Mouse (Mus musculus): ENCODE data around the gene Rgr. TPM values are rescaled to one million over a fixed set of nuclear protein-coding genes. Genes with fewer than 3 reads are reported as not detected.

The Rgr gene
- polyA plus RNA-seq (2014; fragmentation: Nextera tagmentation; extraction: Ambion mirVana): not detected in 2 replicates

GRCm38 (mm10) chr14:37048914-37049410, at the start of gene Rgr:
Rgr (minus strand) TSS chr14:37048964.
- H3K9ac ChIP-seq (ENCODE audit: low read length): no peak within 1 kb of the TSS
- no peaks in the 10 kb centered on the region for H3K36me3 ChIP-seq (ENCODE audit: control insufficient read depth, insufficient read depth, low read length)
- H3K27me3 ChIP-seq (ENCODE audit: control insufficient read depth, insufficient read depth, low read length): no peaks in the 10 kb centered on the region
- ATAC-seq (ENCODE audit: insufficient number of reproducible peaks, insufficient read depth, low FRiP score, low read depth): no peak
- H3K4me2 ChIP-seq (ENCODE audit: low read length): no peak within 1 kb of the TSS
- H3K9me3 ChIP-seq (ENCODE audit: control insufficient read depth, low read length): no peaks in the 10 kb centered on the region
- H3K4me1 ChIP-seq (ENCODE audit: control insufficient read depth in 2 of 2, insufficient read depth in 2 of 2, low read length in 2 of 2): no peaks in the 10 kb centered on the region
- WGBS: 76% methylated on average over 1 of the region's 1 CpGs
- H3K27ac ChIP-seq (replicated peaks in 1 of 2; ENCODE audit: control insufficient read depth in 1 of 2, insufficient read depth in 1 of 2, low read depth in 2 of 2, low read length in 2 of 2): no peak within 1 kb of the TSS
- H3K4me3 ChIP-seq (ENCODE audit: control insufficient read depth in 1 of 2, insufficient read depth in 1 of 2, low read depth in 1 of 2, low read length in 2 of 2): no peak within 1 kb of the TSS

GRCm38 (mm10) chr14:37097956-37098530, 49.3 kb upstream of the Rgr start, which contains the start of gene Cdhr1:
Cdhr1 (minus strand) TSS chr14:37098347.
- Histone ChIP-seq H3K27ac (replicated peaks in 1 of 2; ENCODE audit: control insufficient read depth in 1 of 2, insufficient read depth in 1 of 2, low read depth in 2 of 2, low read length in 2 of 2) (no peak within 1 kb of the TSS), H3K4me2 (ENCODE audit: low read length) (peak within 1 kb of the TSS; percentile 67), H3K4me3 (ENCODE audit: control insufficient read depth in 1 of 2, insufficient read depth in 1 of 2, low read depth in 1 of 2, low read length in 2 of 2) (peak within 1 kb of the TSS; percentile 16 to 34; a peak in 3 of 4 replicates), H3K4me1 (ENCODE audit: control insufficient read depth in 2 of 2, insufficient read depth in 2 of 2, low read length in 2 of 2) (peaks cover 5 to 9% of the 10 kb centered on the region in 2 experiments; a peak in 2 of 4 replicates), H3K9me3 (ENCODE audit: control insufficient read depth, low read length) (no peaks in the 10 kb centered on the region), H3K27me3 (ENCODE audit: control insufficient read depth, insufficient read depth, low read length) (peaks cover 50% of the 10 kb centered on the region), H3K9ac (ENCODE audit: low read length) (peak within 1 kb of the TSS; percentile 55), H3K36me3 (ENCODE audit: control insufficient read depth, insufficient read depth, low read length) (no peaks in the 10 kb centered on the region)
- under 1% methylated on average over 30 of the region's 30 CpGs for WGBS
- 0 out of 2 replicates have a peak, but pooled peaks have one; percentile 18 for ATAC-seq (ENCODE audit: insufficient number of reproducible peaks, insufficient read depth, low FRiP score, low read depth)

DNA sequence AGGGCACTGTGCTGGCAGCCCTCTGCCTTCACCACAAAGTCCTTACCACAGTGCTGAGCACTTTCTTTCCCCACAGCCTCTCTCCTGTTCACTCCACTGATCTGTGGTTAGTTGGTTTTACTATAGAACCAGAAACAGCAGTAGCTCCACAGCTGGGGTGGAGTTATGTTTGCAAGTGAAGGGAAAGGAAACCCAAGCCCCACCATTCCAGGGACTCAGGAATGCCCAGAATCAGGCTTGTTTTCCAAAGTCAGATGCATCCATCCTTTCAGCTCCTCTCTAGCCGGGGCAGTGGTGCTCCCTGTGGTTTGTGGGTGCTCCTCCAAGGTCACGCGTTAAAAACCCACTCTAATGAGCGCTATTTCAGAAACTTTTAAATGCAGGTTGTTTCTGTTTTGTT, 46.8 kb upstream of the Rgr start:
- Histone ChIP-seq H3K27me3 (ENCODE audit: control insufficient read depth, insufficient read depth, low read length) (peaks cover 50% of the 10 kb centered on the region), H3K9me3 (ENCODE audit: control insufficient read depth, low read length) (no peaks in the 10 kb centered on the region), H3K27ac (replicated peaks in 1 of 2; ENCODE audit: control insufficient read depth in 1 of 2, insufficient read depth in 1 of 2, low read depth in 2 of 2, low read length in 2 of 2) (no peak overlapping the region), H3K4me3 (ENCODE audit: control insufficient read depth in 1 of 2, insufficient read depth in 1 of 2, low read depth in 1 of 2, low read length in 2 of 2) (no peak overlapping the region), H3K4me2 (ENCODE audit: low read length) (no peak overlapping the region), H3K9ac (ENCODE audit: low read length) (no peak overlapping the region), H3K4me1 (ENCODE audit: control insufficient read depth in 2 of 2, insufficient read depth in 2 of 2, low read length in 2 of 2) (peaks cover 5 to 9% of the 10 kb centered on the region in 2 experiments; a peak in 2 of 4 replicates), H3K36me3 (ENCODE audit: control insufficient read depth, insufficient read depth, low read length) (no peaks in the 10 kb centered on the region)
- ATAC-seq (ENCODE audit: insufficient number of reproducible peaks, insufficient read depth, low FRiP score, low read depth): no peak
- WGBS: 72% methylated on average over 4 of the region's 4 CpGs

GRCm38 (mm10) chr14:37094436-37094835, 45.7 kb upstream of the Rgr start:
- peaks cover 43% of the 10 kb centered on the region for H3K27me3 ChIP-seq (ENCODE audit: control insufficient read depth, insufficient read depth, low read length)
- no peak overlapping the region for H3K9ac ChIP-seq (ENCODE audit: low read length)
- WGBS: 63% methylated on average over 6 of the region's 6 CpGs
- no peak for ATAC-seq (ENCODE audit: insufficient number of reproducible peaks, insufficient read depth, low FRiP score, low read depth)
- H3K9me3 ChIP-seq (ENCODE audit: control insufficient read depth, low read length): no peaks in the 10 kb centered on the region
- H3K4me3 ChIP-seq (ENCODE audit: control insufficient read depth in 1 of 2, insufficient read depth in 1 of 2, low read depth in 1 of 2, low read length in 2 of 2): no peak overlapping the region
- no peak overlapping the region for H3K4me2 ChIP-seq (ENCODE audit: low read length)
- H3K27ac ChIP-seq (replicated peaks in 1 of 2; ENCODE audit: control insufficient read depth in 1 of 2, insufficient read depth in 1 of 2, low read depth in 2 of 2, low read length in 2 of 2): no peak overlapping the region
- peaks cover 5 to 9% of the 10 kb centered on the region in 2 experiments; a peak in 2 of 4 replicates for H3K4me1 ChIP-seq (ENCODE audit: control insufficient read depth in 2 of 2, insufficient read depth in 2 of 2, low read length in 2 of 2)
- H3K36me3 ChIP-seq (ENCODE audit: control insufficient read depth, insufficient read depth, low read length): no peaks in the 10 kb centered on the region

DNA sequence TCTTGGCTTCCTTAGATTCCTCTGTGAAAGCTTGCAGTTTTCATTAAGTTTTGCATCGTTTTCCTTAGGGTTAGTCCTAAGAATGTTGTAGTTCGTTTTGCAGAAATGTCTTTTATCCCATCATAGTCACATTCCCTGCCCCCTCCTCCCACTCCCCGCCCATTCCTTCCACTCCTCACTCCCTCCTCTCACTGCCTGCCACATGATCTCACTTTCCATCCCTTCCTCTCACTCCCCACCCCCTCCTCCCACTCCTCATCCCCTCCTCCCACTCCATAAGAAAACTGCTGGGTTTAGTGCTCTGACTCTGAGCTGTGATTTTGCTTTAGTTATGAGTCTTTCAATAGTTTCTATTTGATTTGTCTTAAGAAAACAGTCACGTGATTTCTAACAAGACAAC, 35.0 kb upstream of the Rgr start:
- Histone ChIP-seq H3K4me3 (ENCODE audit: control insufficient read depth in 1 of 2, insufficient read depth in 1 of 2, low read depth in 1 of 2, low read length in 2 of 2) (no peak overlapping the region), H3K27ac (replicated peaks in 1 of 2; ENCODE audit: control insufficient read depth in 1 of 2, insufficient read depth in 1 of 2, low read depth in 2 of 2, low read length in 2 of 2) (no peak overlapping the region), H3K36me3 (ENCODE audit: control insufficient read depth, insufficient read depth, low read length) (no peaks in the 10 kb centered on the region), H3K27me3 (ENCODE audit: control insufficient read depth, insufficient read depth, low read length) (no peaks in the 10 kb centered on the region), H3K9ac (ENCODE audit: low read length) (no peak overlapping the region), H3K4me1 (ENCODE audit: control insufficient read depth in 2 of 2, insufficient read depth in 2 of 2, low read length in 2 of 2) (no peaks in the 10 kb centered on the region), H3K4me2 (ENCODE audit: low read length) (no peak overlapping the region), H3K9me3 (ENCODE audit: control insufficient read depth, low read length) (no peaks in the 10 kb centered on the region)
- no peak for ATAC-seq (ENCODE audit: insufficient number of reproducible peaks, insufficient read depth, low FRiP score, low read depth)
- WGBS: 22% methylated on average over 4 of the region's 4 CpGs

- Histone ChIP-seq H3K9ac (ENCODE audit: low read length) (no peak overlapping the region), H3K4me2 (ENCODE audit: low read length) (no peak overlapping the region), H3K9me3 (ENCODE audit: control insufficient read depth, low read length) (no peaks in the 10 kb centered on the region), H3K27ac (replicated peaks in 1 of 2; ENCODE audit: control insufficient read depth in 1 of 2, insufficient read depth in 1 of 2, low read depth in 2 of 2, low read length in 2 of 2) (no peak overlapping the region), H3K36me3 (ENCODE audit: control insufficient read depth, insufficient read depth, low read length) (no peaks in the 10 kb centered on the region), H3K4me3 (ENCODE audit: control insufficient read depth in 1 of 2, insufficient read depth in 1 of 2, low read depth in 1 of 2, low read length in 2 of 2) (no peak overlapping the region), H3K27me3 (ENCODE audit: control insufficient read depth, insufficient read depth, low read length) (no peaks in the 10 kb centered on the region), H3K4me1 (ENCODE audit: control insufficient read depth in 2 of 2, insufficient read depth in 2 of 2, low read length in 2 of 2) (no peaks in the 10 kb centered on the region)
- ATAC-seq (ENCODE audit: insufficient number of reproducible peaks, insufficient read depth, low FRiP score, low read depth): no peak
- WGBS: 83% methylated on average over 1 of the region's 1 CpGs
Observed at GRCm38 (mm10) chr14:37080724-37081123, 32.0 kb upstream of the Rgr start.

- H3K9ac ChIP-seq (ENCODE audit: low read length): no peak overlapping the region
- no peaks in the 10 kb centered on the region for H3K36me3 ChIP-seq (ENCODE audit: control insufficient read depth, insufficient read depth, low read length)
- no peak overlapping the region for H3K4me2 ChIP-seq (ENCODE audit: low read length)
- H3K4me3 ChIP-seq (ENCODE audit: control insufficient read depth in 1 of 2, insufficient read depth in 1 of 2, low read depth in 1 of 2, low read length in 2 of 2): no peak overlapping the region
- 15% methylated on average over 9 of the region's 9 CpGs for WGBS
- no peak overlapping the region for H3K27ac ChIP-seq (replicated peaks in 1 of 2; ENCODE audit: control insufficient read depth in 1 of 2, insufficient read depth in 1 of 2, low read depth in 2 of 2, low read length in 2 of 2)
- no peak for ATAC-seq (ENCODE audit: insufficient number of reproducible peaks, insufficient read depth, low FRiP score, low read depth)
- H3K27me3 ChIP-seq (ENCODE audit: control insufficient read depth, insufficient read depth, low read length): no peaks in the 10 kb centered on the region
- no peaks in the 10 kb centered on the region for H3K4me1 ChIP-seq (ENCODE audit: control insufficient read depth in 2 of 2, insufficient read depth in 2 of 2, low read length in 2 of 2)
- H3K9me3 ChIP-seq (ENCODE audit: control insufficient read depth, low read length): no peaks in the 10 kb centered on the region
Observed at GRCm38 (mm10) chr14:37068516-37068915, 19.8 kb upstream of the Rgr start.

GRCm38 (mm10) chr14:37067629-37068028, 18.9 kb upstream of the Rgr start, which contains the start of gene Lrit2:
Lrit2 (plus strand) TSS chr14:37067929.
- Histone ChIP-seq H3K36me3 (ENCODE audit: control insufficient read depth, insufficient read depth, low read length) (no peaks in the 10 kb centered on the region), H3K9me3 (ENCODE audit: control insufficient read depth, low read length) (no peaks in the 10 kb centered on the region), H3K4me1 (ENCODE audit: control insufficient read depth in 2 of 2, insufficient read depth in 2 of 2, low read length in 2 of 2) (no peaks in the 10 kb centered on the region), H3K4me3 (ENCODE audit: control insufficient read depth in 1 of 2, insufficient read depth in 1 of 2, low read depth in 1 of 2, low read length in 2 of 2) (no peak within 1 kb of the TSS), H3K27me3 (ENCODE audit: control insufficient read depth, insufficient read depth, low read length) (no peaks in the 10 kb centered on the region), H3K27ac (replicated peaks in 1 of 2; ENCODE audit: control insufficient read depth in 1 of 2, insufficient read depth in 1 of 2, low read depth in 2 of 2, low read length in 2 of 2) (no peak within 1 kb of the TSS), H3K4me2 (ENCODE audit: low read length) (no peak within 1 kb of the TSS), H3K9ac (ENCODE audit: low read length) (no peak within 1 kb of the TSS)
- no peak for ATAC-seq (ENCODE audit: insufficient number of reproducible peaks, insufficient read depth, low FRiP score, low read depth)
- 62% methylated on average over 5 of the region's 5 CpGs for WGBS

Data from heart, embryonic 14.5 days (tissue).